Mouse (Mus musculus) limb, embryonic 12.5 days (tissue): Measurements from ENCODE around the gene Eepd1. TPM values are rescaled to one million over a fixed set of nuclear protein-coding genes. Genes with fewer than 3 reads are reported as not detected.
A peak's percentile ranks its signal among the peaks of the same experiment; 100 is the strongest.

Source experiments
- ATAC-seq: fragments of 200-750 bp; cut with Nextera tagmentation; 2 replicates; pipeline ENCODE4 v1.8.0; 2017; ENCODE audit warnings: low read depth, moderate TSS enrichment; ENCODE audit not compliant: insufficient number of reproducible peaks, insufficient read depth, low FRiP score, low TSS enrichment
- H3K27ac ChIP-seq: fragments of 300-500 bp; sonication (generic); 2 replicates; pipeline ENCODE4 v1.5.1; 2016; ENCODE audit warnings: mild to moderate bottlenecking, moderate library complexity
- H3K27me3 ChIP-seq: fragments of 300-500 bp; sonication (generic); 2 replicates; pipeline ENCODE4 v1.6.1; 2016; ENCODE audit warnings: mild to moderate bottlenecking, moderate library complexity
- H3K36me3 ChIP-seq: fragments of 300-500 bp; sonication (generic); 2 replicates; pipeline ENCODE4 v1.6.1; 2016; ENCODE audit warnings: mild to moderate bottlenecking, moderate library complexity
- H3K4me1 ChIP-seq: fragments of 300-500 bp; sonication (generic); replicated peaks from 2 replicates; pipeline ENCODE4 v1.6.1; 2016
- H3K4me2 ChIP-seq: fragments of 300-500 bp; sonication (generic); 2 replicates; pipeline ENCODE4 v1.6.1; 2016; ENCODE audit warnings: mild to moderate bottlenecking, moderate library complexity
- H3K4me3 ChIP-seq: fragments of 300-500 bp; sonication (generic); replicated peaks from 2 replicates; pipeline ENCODE4 v1.5.1; 2016; ENCODE audit warnings: mild to moderate bottlenecking
- H3K9ac ChIP-seq: fragments of 300-500 bp; sonication (generic); replicated peaks from 2 replicates; pipeline ENCODE4 v1.6.1; 2016; ENCODE audit warnings: mild to moderate bottlenecking, moderate library complexity
- H3K9me3 ChIP-seq: fragments of 300-500 bp; sonication (generic); 2 replicates; pipeline ENCODE4 v1.6.1; 2016; ENCODE audit warnings: mild to moderate bottlenecking, moderate library complexity
- whole genome bisulfite sequencing: fragments of 180-500 bp; shearing (Covaris S2); methylation state at CpG from one replicate; pipeline ENCODE4 v1.1.7; 2016; 5-methylcytosine and 5-hydroxymethylcytosine counted together
- polyA plus RNA-seq: library from polyadenylated mRNA; unstranded; fragments of >200 nt; fragmentation: Nextera tagmentation; extraction: Ambion mirVana; gene quantifications from 2 replicates; pipeline ENCODE4 v1.2.1, GENCODE M21; 2016

Gene Eepd1
- polyA plus RNA-seq, 1 experiment from 2014 or later, result 24.1 TPM

GRCm38 (mm10) chr9:25480676-25481075, 671 bp upstream of the Eepd1 start:
- H3K27ac ChIP-seq, result 0 out of 2 replicates have a peak overlapping the region, but pooled peaks have one; percentile 20
- H3K4me3 ChIP-seq, result no peak overlapping the region
- 76% methylated on average over 2 of the region's 2 CpGs for WGBS
- H3K27me3 ChIP-seq, result no peaks in the 10 kb centered on the region
- H3K4me2 ChIP-seq, result peak overlapping the region; percentile 72; the same call in 1 of the 2 replicates
- ATAC-seq, result no peak
- no peaks in the 10 kb centered on the region for H3K9me3 ChIP-seq
- no peaks in the 10 kb centered on the region for H3K36me3 ChIP-seq
- no peak overlapping the region for H3K9ac ChIP-seq
- peaks cover 35% of the 10 kb centered on the region for H3K4me1 ChIP-seq

- Histone ChIP-seq H3K4me1 (peaks cover 43% of the 10 kb centered on the region), H3K4me3 (peak overlapping the region; percentile 72), H3K4me2 (peak overlapping the region; percentile 72), H3K9me3 (no peaks in the 10 kb centered on the region), H3K9ac (peak overlapping the region; percentile 74), H3K27ac (no peak overlapping the region), H3K36me3 (peaks cover 4% of the 10 kb centered on the region; the same call in 1 of the 2 replicates), H3K27me3 (no peaks in the 10 kb centered on the region)
- WGBS, result 46% methylated on average over 22 of the region's 22 CpGs
- no peak for ATAC-seq
These were observed 1.1 kb downstream of the Eepd1 start for GRCm38 (mm10) chr9:25482322-25482998.

- H3K9ac ChIP-seq, result no peak overlapping the region
- peak overlapping the region; percentile 72 for H3K4me2 ChIP-seq
- H3K36me3 ChIP-seq, result peaks cover 9% of the 10 kb centered on the region; the same call in 1 of the 2 replicates
- no peak for ATAC-seq
- no peak overlapping the region for H3K27ac ChIP-seq
- no peaks in the 10 kb centered on the region for H3K9me3 ChIP-seq
- H3K4me1 ChIP-seq, result peaks cover 45% of the 10 kb centered on the region
- WGBS, result 81% methylated on average over 9 of the region's 9 CpGs
- no peaks in the 10 kb centered on the region for H3K27me3 ChIP-seq
- H3K4me3 ChIP-seq, result peak overlapping the region; percentile 72
These were observed 1.6 kb downstream of the Eepd1 start for GRCm38 (mm10) chr9:25482999-25483347.

GRCm38 (mm10) chr9:25483931-25484618, 2.7 kb downstream of the Eepd1 start:
- H3K9me3 ChIP-seq, result no peaks in the 10 kb centered on the region
- peak overlapping the region; percentile 72 for H3K4me2 ChIP-seq
- 64% methylated on average over 9 of the region's 9 CpGs for WGBS
- no peak overlapping the region for H3K9ac ChIP-seq
- peaks cover 9% of the 10 kb centered on the region; the same call in 1 of the 2 replicates for H3K36me3 ChIP-seq
- ATAC-seq, result no peak
- H3K4me1 ChIP-seq, result peaks cover 45% of the 10 kb centered on the region
- no peaks in the 10 kb centered on the region for H3K27me3 ChIP-seq
- no peak overlapping the region for H3K27ac ChIP-seq
- H3K4me3 ChIP-seq, result peak overlapping the region; percentile 72

GRCm38 (mm10) chr9:25484619-25484986, 3.3 kb downstream of the Eepd1 start:
- H3K4me2 ChIP-seq, result peak overlapping the region; percentile 72
- no peaks in the 10 kb centered on the region for H3K27me3 ChIP-seq
- no peak overlapping the region for H3K27ac ChIP-seq
- no peak for ATAC-seq
- H3K4me3 ChIP-seq, result peak overlapping the region; percentile 72
- H3K9me3 ChIP-seq, result no peaks in the 10 kb centered on the region
- 65% methylated on average over 3 of the region's 3 CpGs for WGBS
- no peak overlapping the region for H3K9ac ChIP-seq
- H3K4me1 ChIP-seq, result peaks cover 47% of the 10 kb centered on the region
- H3K36me3 ChIP-seq, result peaks cover 9% of the 10 kb centered on the region; the same call in 1 of the 2 replicates

GRCm38 (mm10) chr9:25485006-25485405, 3.7 kb downstream of the Eepd1 start:
- WGBS, result 90% methylated on average over 2 of the region's 2 CpGs
- peaks cover 9% of the 10 kb centered on the region; the same call in 1 of the 2 replicates for H3K36me3 ChIP-seq
- no peaks in the 10 kb centered on the region for H3K27me3 ChIP-seq
- no peak overlapping the region for H3K9ac ChIP-seq
- no peak overlapping the region for H3K27ac ChIP-seq
- no peaks in the 10 kb centered on the region for H3K9me3 ChIP-seq
- H3K4me3 ChIP-seq, result 0 out of 2 replicates have a peak overlapping the region, but pooled peaks have one; percentile 72
- ATAC-seq, result no peak
- peaks cover 48% of the 10 kb centered on the region for H3K4me1 ChIP-seq
- peak overlapping the region; percentile 72 for H3K4me2 ChIP-seq

- Histone ChIP-seq H3K9ac (no peak overlapping the region), H3K4me1 (peaks cover 52% of the 10 kb centered on the region), H3K4me3 (no peak overlapping the region), H3K36me3 (peaks cover 9% of the 10 kb centered on the region; the same call in 1 of the 2 replicates), H3K27me3 (no peaks in the 10 kb centered on the region), H3K27ac (no peak overlapping the region), H3K4me2 (peak overlapping the region; percentile 72), H3K9me3 (no peaks in the 10 kb centered on the region)
- 83% methylated on average over 7 of the region's 7 CpGs for WGBS
- ATAC-seq, result no peak
These were observed 4.1 kb downstream of the Eepd1 start for GRCm38 (mm10) chr9:25485406-25485805.

- no peaks in the 10 kb centered on the region for H3K9me3 ChIP-seq
- 86% methylated on average over 9 of the region's 9 CpGs for WGBS
- no peak overlapping the region for H3K4me3 ChIP-seq
- peaks cover 56% of the 10 kb centered on the region for H3K4me1 ChIP-seq
- H3K27ac ChIP-seq, result no peak overlapping the region
- no peak overlapping the region for H3K9ac ChIP-seq
- H3K27me3 ChIP-seq, result no peaks in the 10 kb centered on the region
- H3K36me3 ChIP-seq, result peaks cover 9% of the 10 kb centered on the region; the same call in 1 of the 2 replicates
- H3K4me2 ChIP-seq, result peak overlapping the region; percentile 72; the same call in 1 of the 2 replicates
- no peak for ATAC-seq
These were observed 5.0 kb downstream of the Eepd1 start for GRCm38 (mm10) chr9:25486246-25486807.

- no peak overlapping the region for H3K4me2 ChIP-seq
- no peaks in the 10 kb centered on the region for H3K27me3 ChIP-seq
- no peak overlapping the region for H3K9ac ChIP-seq
- no peak overlapping the region for H3K4me3 ChIP-seq
- peaks cover 52% of the 10 kb centered on the region for H3K4me1 ChIP-seq
- 71% methylated on average over 12 of the region's 12 CpGs for WGBS
- no peak for ATAC-seq
- peaks cover 9% of the 10 kb centered on the region; the same call in 1 of the 2 replicates for H3K36me3 ChIP-seq
- 0 out of 2 replicates have a peak overlapping the region, but pooled peaks have one; percentile 12 for H3K27ac ChIP-seq
- H3K9me3 ChIP-seq, result no peaks in the 10 kb centered on the region
These were observed 6.2 kb downstream of the Eepd1 start for GRCm38 (mm10) chr9:25487446-25488110.

GRCm38 (mm10) chr9:25488581-25488980, 7.2 kb downstream of the Eepd1 start:
- ATAC-seq, result no peak
- H3K4me2 ChIP-seq, result no peak overlapping the region
- H3K9me3 ChIP-seq, result no peaks in the 10 kb centered on the region
- no peaks in the 10 kb centered on the region for H3K27me3 ChIP-seq
- no peak overlapping the region for H3K4me3 ChIP-seq
- H3K4me1 ChIP-seq, result peaks cover 42% of the 10 kb centered on the region
- WGBS, result 91% methylated on average over 9 of the region's 9 CpGs
- H3K36me3 ChIP-seq, result peaks cover 9% of the 10 kb centered on the region; the same call in 1 of the 2 replicates
- no peak overlapping the region for H3K9ac ChIP-seq
- no peak overlapping the region for H3K27ac ChIP-seq
